Mouse (Mus musculus) layer of hippocampus, postnatal 10 days (tissue): ENCODE data around the gene Nip7. TPM values are rescaled to one million over a fixed set of nuclear protein-coding genes. Genes with fewer than 3 reads are reported as not detected.
A peak's percentile ranks its signal among the peaks of the same experiment; 100 is the strongest.
"Not testable (repeated sequence)": the region's sequence is repeated elsewhere in the genome, so short reads cannot be mapped to it uniquely, and the experiment has no call there.

Experiments
- DNase-seq, 2 experiments: peaks; one replicate each; pipeline ENCODE4 v3.0.0; 2021; ENCODE audit warnings: low spot score in 2 of 2
- long read RNA-seq: library from polyadenylated mRNA; stranded (forward); transcript quantifications from one replicate; pipeline ENCODE4 v2.0.0, GENCODE M21; 2023
- total RNA-seq, 2 experiments: library from RNA; stranded (reverse); gene quantifications; 2 replicates each; pipeline ENCODE4 v1.2.3; 2021

The Nip7 gene
- 10 to 100 TPM; 57.3 to 66.3 TPM for total RNA-seq
- long read RNA-seq, transcript Nip7-201 (5 exons, 3,036 nt): major isoform, 24 of 33 reads
- long read RNA-seq, partial matches to known transcripts: 5 of 33 reads
- long read RNA-seq, other reads (novel, unspliced or antisense): 4 of 33 reads

DNA sequence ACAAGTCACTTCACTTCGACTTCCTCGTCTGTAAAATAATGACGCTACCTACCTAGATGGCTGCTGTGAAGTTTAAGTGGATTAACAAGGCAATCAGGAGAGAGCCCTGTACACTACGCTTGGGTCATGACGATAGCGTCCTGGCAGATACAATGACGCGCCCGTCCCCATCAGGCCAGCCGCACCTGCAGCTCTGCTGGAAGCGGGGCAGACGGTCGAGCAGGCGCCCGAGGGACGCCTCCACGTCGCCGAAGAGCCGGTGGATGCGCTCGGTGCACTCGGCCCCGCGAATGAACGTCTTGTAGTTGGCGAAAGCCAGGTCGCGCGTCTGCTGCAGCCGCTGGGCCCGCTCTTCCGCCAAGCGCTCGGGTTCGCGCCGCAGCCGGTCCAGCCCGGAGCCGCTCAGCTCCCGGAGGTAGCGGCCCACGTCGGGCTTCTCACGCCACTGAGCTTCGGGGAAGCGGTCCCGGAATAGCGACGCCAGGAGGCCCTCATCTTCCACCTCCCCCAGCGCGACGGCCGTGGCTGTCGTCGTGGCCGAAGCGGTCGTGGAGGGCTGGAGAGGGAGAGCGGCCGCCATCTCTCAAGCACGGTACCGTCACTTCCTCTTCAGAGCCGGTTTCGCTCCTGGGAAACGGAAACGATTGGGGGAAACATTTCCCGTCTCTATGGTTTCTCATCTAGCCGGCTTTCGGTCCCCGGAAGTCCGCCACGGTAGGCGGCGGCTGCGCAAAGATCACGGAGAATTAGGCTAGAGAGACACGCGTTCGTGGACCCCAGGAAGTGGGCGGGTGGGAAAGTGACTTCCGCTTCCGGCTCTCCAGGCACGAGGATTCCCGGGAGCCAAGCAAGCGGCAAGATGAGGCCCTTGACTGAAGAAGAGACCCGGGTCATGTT is at the start of gene Nip7, which contains the start of gene Cog8:
Gene Nip7 (plus strand): TSS at position 802 of the 897 bp plus-strand sequence.
Gene Cog8 (minus strand): TSS at position 614 of the 897 bp plus-strand sequence.
- DNase-seq: peak; percentile 94 to 95

DNA sequence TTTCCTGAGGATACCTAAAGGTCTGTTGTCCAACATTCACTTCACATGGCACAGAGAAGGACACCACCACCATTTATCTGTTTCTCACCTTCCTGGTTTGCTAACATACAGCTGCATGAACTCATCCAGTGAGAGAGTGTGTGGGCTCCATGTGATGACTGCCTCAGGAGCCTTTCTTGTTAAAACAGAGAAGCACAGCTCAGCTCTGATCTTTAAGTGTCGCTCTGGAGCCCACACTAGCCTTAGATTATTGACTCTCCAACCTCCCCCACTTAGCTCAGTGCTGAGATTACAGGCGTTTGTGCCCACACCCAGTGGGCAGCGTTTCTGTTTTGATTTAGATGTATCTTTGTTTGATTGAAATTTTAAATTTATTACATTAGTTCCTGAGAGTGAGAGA is 48.9 kb upstream of the Nip7 start:
- no peak for DNase-seq

DNA sequence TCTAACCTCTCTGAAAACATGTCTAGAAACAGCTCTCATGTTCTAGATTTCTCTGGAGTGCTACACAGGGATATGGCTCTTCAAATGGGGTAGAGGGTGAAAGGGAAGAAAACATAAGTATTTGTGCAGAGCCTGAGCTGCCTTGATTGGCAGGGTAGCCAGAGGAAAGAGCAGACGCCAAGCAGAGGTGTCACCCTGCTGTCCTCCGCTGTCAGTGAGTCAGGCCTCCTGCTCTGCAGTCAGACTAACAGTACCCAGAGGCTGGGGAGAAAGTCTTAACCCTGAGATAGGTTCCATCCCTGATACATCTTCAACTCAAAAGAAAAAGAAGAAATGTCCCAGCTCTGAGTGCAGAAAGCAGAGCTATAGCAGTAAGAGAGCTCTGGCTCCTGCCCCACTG is 44.0 kb upstream of the Nip7 start:
- DNase-seq: no peak

DNA sequence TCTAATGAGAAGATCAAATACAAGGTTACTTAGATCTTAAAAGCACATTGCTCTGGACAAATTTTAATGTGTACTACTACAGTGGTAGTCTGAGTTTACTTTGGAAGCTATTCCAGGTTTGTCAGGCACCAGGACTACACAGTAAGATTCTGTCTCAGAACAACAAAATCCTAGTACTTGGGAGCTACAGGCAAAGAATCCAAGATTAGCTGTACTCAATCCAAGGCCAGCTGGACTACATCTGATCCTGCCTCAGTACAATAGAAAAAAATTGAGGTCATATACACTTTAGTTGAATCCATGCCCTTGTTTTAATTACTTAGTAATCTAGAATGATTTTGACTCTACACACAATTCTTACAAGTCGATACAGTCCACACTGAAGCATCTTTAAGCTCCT is 41.8 kb upstream of the Nip7 start:
- DNase-seq: no peak

DNA sequence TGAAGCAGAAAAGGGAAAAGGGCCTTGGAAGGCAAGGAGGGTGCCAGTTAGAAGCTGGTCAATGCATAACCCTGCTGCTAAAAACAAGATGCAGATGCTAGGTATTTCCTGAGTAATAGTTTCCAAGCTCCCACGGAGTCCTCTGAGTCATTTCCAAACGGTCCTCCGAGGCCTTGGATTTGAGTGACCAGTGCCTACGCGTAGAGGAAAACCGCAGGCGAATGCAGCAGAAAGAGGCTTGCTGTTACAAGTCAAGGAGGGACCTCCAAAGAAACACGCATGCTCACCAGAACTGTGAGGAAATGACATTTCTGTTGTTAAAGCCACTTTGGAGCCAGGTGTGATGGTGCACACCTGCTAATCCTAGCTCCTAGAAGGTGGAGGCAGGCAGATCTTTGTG is 33.2 kb upstream of the Nip7 start:
- no peak for DNase-seq

DNA sequence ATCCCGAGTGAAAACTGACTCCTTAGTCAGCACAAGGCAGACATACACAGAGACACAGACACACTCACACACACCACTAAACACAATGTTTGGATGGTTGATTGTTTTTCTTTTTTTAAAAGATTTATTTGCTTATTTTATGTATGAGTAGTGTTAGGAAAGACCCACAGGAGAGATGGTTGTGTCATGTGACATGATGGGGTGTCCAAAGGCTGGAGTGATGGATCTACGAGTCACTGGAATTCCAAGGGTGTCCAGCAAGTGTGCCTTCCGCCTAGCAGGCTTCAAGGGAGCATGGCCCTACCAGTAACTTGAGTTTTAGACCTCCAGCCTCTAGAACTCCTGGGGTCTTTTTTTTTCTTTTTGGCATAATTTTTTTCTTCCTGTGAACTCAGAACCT is 27.4 kb upstream of the Nip7 start:
- no peak for DNase-seq

DNA sequence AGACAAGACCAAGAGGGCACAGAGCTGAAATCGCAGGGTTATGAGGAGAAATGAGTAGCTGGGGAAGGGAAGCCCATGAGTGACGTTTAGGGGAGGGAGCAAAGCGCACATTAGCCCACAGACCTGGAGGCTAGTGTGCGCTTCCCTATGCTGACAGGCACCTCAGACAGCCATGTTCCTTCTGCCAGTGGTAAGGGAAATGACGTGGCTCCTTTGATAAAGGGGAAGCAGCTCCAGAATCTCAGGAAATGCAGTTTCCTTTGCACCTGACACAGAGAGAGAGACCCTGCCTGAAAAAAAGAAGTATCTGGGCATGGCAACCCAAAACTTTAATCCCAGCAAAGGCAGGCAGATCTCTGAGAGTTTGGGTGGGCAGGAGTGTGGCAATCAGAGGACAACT is 26.6 kb upstream of the Nip7 start:
- no peak for DNase-seq

DNA sequence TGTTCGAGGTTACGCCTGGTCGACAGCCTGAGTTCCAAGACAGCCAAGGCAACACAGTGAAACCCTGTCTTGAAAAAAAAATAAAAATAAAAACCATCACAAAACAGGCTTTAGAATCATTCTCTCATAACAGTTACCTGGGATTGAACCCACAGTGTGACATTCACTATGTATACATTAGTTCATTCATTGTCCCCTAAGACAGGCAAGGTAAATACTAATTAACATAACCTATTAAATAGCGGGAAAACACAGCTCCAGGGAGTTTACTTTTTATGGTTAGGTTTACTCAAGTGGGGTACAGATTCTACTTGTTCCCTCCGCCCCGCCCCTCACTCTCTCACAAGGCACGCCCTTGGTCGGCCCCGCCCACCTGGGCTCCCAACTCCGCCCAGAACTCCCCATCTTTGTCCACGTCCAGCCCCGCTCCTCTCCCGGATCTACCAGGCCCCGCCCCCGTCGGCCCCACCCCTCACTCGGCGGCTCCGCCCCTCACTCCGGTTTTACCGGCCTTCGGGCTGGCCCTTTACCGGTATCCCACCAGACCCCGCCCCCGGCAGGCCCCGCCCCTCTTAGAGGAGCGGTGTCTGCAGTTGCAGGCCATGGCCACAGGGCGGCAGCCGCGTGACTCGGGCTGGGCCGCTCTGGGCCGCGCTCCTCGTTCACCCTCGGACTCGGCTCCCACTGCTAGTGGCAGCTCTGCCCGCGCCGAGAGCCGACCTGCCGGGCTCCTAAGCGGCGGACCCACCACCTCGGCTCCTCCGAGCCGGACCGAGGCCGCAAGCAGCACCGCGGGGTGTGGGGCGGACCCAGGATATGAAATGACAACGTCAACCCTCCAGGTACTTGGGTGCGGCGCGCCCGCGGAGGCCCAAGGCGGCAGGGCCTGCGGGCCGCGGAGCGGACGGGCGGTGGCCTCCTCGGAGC is 25.8 kb upstream of the Nip7 start, which contains the start of gene Vps4a:
Gene Vps4a (plus strand): TSS at position 573 of the 927 bp plus-strand sequence.
- DNase-seq: peak; percentile 99

DNA sequence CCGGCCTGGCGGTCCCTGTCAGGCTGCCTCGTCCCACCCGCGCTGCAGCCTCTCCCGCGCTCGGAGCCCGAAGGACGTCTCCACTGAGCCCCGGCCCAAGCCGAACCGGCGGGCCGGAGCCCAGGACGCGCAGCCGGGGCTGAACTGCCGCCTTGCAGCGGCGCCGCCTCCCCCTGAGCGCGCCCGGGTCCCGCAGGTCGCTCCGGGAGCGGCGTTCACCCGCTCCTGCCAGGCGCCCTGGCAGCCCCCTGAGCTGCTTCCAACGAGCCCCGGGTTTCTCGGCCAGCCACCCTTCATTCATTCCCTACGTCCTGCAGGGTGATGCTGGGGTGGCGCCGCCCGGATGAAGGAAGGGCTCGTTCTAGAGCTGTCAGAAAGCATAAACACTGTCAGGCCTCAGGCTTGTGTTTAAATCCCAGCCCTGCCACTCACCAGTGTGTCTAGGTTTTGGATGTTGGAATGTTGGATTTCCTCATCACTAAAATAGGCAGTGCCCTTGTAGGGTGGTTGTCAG is 25.0 kb upstream of the Nip7 start:
- no peak for DNase-seq

DNA sequence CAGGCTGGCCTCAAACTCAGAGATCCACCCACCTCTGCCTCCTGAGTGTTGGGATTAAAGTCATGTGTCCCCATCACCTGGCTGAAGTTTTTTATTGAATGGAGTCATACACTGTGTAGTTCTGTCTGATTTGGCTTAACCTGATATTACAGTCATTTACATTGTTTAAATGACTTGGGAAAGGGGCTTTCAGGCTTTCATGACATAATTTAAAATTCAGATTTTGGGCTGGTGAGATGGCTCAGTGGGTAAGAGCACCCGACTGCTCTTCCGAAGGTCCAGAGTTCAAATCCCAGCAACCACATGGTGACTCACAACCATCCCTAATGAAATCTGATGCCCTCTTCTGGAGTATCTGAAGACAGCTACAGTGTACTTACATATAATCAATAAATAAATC is 23.1 kb upstream of the Nip7 start:
- not testable (repeated sequence) for DNase-seq

DNA sequence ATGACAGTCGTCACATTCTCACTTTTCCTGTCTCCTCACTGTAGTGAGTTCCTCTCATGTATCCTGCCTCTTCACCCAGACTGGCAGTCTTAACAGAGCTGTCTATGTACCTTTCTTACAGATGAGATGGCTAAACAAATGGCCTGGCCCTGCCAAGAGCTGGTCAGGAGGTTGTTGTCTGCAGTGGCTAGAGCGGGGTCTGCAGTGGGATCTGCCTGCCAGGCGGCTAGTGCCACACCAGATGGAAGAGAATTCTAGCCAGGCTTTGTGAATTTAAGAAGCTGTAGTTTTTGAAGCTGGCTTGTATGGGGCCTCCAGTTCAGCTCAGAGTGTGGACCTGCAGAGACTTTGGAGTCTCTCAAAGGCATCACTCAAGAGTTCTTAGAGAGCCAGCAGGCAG is 21.0 kb upstream of the Nip7 start:
- no peak for DNase-seq

DNA sequence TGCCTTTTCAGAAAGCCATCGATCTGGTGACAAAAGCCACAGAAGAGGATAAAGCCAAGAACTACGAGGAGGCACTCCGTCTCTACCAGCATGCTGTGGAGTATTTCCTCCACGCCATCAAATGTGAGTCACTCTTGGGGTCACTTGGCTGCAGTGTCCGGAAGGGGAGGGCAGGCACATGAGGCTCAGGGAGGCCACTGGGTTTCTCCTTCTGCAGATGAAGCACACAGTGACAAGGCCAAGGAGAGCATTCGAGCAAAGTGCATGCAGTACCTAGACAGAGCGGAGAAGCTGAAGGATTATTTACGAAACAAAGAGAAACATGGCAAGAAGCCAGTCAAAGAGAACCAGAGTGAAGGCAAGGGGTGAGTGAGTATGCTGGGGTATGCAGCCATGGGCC is 20.1 kb upstream of the Nip7 start:
- no peak for DNase-seq

DNA sequence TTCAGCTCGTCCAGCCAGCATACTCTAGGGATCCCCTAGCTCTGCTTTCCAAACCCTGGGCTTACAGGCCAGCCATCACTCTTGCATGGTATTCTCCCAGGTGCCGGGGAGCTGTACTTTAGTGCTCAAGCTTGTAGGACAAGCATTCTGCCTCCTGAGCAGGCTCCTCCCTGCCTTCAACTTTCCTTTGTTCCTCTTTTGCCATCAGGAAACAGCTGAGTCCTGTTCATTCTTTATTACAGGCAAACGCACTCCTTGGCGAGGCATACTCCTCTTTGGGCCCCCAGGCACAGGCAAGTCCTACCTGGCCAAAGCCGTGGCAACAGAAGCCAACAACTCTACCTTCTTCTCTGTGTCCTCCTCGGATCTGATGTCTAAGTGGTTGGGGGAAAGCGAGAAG is 16.0 kb upstream of the Nip7 start:
- DNase-seq: no peak

DNA sequence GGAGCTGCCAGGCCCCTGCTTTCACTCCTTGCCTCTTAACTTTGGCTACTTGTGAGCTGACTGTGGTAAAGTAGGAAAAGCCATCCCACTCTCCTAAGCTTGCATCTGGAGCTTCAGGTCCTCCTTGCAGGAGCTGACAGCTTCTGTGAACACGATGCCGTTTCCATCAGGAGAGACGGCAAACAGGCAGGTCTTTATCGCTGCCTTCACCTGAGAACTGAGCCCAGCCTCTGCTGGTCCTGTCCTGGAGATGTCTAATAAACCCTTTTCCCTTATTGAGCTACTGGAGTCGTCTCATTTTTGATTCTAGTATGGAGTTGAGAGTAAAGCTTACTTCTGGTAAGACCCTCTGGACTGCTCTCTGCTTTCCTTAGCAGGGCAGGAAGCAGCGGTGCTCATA is 11.2 kb upstream of the Nip7 start:
- no peak for DNase-seq

DNA sequence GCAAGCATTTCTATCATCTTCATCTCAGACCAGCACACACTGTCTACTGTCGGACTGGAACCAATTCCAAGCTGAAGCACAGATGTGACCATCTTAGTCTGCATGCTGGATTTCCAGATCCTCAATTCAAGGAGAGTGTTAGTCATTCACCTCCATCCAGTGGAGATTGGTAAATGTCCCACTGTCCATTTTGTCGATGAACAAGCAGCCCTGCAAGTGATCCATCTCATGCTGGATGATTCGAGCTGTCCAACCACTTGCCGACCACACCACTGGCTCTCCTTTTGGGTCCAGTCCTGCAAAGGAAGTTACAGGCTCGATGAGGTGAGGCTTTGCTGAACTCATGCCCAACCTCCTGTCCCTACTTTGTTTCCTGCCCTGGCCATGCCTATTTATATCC is 9.7 kb upstream of the Nip7 start:
- DNase-seq: no peak

DNA sequence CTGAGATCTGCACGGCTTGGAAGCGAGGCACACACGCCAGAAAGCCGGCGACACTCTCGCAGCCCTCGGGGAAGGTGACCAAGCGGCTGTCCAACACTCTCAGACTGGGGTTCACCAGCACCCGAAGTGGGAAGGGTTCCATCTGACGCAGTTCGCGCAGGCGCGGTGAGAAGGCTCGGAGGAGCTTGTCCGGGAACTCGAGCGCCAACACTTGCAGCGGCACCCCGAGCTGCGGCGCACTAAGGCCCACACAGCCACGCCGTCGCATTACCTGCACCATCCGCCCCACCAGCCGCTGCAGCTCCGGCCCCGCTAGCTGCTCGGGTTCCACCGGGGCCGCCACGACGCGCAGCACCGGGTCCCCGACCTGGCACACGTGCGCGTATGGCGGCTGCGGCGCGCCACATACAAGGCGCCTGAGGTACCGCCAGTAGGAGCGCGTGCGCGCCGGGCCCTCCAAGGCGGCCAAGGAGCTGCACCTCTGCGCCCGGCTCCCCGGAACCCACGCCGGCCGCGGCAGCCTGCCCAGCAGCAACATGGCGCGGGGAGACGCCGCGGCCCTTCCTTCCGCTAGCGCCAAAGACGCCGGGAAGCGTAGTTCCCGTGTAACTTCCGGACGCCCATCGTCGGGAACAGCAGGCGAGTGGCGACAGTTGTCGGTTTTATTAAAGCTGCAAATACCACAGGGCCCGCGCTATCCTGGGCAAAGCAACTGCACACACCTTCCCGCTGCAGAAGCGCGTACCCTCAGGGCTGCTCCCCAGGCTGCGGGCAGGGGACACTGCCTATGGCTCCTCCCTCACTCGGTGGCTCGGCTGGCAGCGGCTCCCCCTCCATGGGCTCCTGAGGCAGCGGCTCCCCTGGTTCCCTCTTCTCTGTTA is 8.4 kb upstream of the Nip7 start, which contains the start of gene Pdf:
Gene Pdf (minus strand): TSS at position 554 of the 881 bp plus-strand sequence.
- DNase-seq: peak; percentile 84 to 86

DNA sequence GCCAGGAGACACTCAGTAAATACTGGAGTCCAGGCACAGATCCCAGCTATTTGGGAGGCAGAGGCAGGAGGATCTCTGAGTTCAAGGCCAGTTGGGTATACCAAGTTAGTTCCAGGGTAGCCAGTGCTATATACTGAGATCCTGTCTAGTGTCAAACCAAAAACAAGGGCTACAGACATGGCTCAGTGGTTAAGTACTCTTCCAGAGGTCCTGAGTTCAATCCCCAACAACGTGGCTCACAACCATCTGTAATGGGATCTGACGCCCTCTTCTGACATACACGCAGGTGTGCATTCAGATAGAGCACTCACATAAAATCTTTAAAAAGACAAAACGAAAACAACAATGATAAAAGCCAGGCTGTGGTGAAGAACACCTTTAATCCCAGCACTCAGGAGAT is 7.2 kb upstream of the Nip7 start:
- DNase-seq: no peak

DNA sequence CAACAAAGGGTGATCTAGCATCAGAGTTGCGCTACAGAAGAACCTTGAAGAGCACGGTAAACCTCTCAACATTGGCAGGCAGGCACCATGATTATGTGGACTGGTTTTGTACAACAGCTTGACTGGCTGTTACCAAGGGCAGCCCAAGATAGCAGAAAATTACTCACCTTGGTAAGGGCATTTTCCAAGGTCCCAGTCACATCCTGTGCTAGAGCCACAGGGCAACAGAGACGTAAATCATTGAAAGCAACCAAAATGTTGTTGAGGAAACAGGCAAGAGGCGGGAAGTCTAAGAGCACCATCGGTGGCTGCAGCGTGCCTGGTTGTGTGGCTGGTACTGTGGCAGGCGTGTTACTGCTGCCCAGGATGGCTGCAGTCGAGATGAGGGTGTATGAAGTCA is 4.6 kb upstream of the Nip7 start:
- DNase-seq: no peak

DNA sequence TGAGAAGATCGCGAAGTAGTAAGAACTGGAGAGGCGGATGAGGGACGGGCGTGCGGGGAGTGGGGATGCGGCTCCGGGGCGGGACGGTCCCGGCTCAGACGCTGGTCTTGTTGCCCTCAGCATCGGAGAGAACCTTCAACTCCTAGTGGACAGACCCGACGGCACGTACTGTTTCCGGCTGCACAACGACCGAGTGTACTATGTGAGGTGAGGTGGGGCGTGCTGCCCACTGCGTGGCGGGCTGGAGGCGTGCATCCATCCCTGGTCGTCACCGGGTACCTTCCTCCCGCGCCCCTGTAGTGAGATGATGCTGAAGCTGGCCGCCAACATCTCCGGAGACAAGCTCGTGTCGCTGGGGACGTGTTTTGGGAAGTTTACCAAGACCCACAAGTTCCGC is 294 bp downstream of the Nip7 start:
- DNase-seq: no peak

DNA sequence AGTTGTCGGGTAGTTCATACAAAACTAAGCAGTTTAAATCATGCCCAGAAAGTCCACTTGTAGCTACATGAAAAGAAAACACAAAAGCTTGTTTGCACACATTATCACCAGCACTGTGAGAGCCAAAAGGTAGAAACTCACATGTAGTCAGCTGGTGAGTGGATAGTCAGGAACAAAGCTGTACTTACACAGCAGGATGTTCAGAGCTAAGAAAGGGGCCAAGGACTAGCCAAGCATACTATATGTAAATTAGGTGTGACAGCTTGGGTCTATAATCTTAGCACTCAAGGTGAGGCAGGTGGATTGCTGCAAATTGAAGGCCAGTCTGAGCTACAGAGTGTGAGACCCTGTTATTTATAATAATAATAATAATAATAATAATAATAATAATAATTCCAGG is 5.9 kb downstream of the Nip7 start:
- DNase-seq: no peak
